Mouse (Mus musculus): Measurements from ENCODE around the gene Itgb5. TPM values are rescaled to one million over a fixed set of nuclear protein-coding genes. Genes with fewer than 3 reads are reported as not detected.

The Itgb5 gene
- polyA plus RNA-seq, 1 experiment from 2014 or later: 42.4 TPM

GRCm38 (mm10) chr16:33885671-33886328, 56.3 kb downstream of the Itgb5 start:
- Histone ChIP-seq H3K9ac (ENCODE audit: low read depth, low read length) (no peak overlapping the region), H3K27me3 (ENCODE audit: control insufficient read depth, insufficient read depth, low read length) (no peaks in the 10 kb centered on the region), H3K27ac (ENCODE audit: low read depth, low read length) (no peak overlapping the region), H3K4me3 (ENCODE audit: low read depth, low read length) (no peak overlapping the region), H3K36me3 (ENCODE audit: control insufficient read depth, insufficient read depth, low read length) (no peaks in the 10 kb centered on the region), H3K4me1 (ENCODE audit: control insufficient read depth, insufficient read depth, low read length) (peaks cover 38% of the 10 kb centered on the region), H3K4me2 (no peak overlapping the region), H3K9me3 (replicated peaks; ENCODE audit: control insufficient read depth, low read length) (no peaks in the 10 kb centered on the region)
- 89% methylated on average over 14 of the region's 14 CpGs for WGBS (ENCODE audit: insufficient replicate concordance)
- no peak for ATAC-seq (replicated peaks; ENCODE audit: insufficient number of reproducible peaks, low FRiP score, low TSS enrichment)

DNA sequence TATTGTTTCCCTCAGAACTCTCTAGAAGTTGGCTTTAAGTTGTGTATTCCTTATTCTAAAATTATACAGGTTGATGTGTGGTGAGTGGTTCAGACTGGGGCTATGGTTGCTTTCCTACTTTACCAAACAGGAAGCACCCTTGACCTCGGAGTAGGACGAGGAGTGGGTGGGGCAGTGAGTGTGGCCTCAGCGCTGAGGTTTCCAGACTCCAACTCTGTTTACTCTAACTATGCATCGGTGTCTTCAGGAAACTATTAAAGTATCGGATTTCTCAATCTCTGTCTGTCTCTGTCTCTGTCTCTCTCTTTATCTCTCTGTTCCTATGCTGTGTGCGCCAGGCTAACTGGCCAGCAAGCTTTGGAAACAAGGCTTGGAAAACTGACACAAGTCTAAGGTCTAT, 57.2 kb downstream of the Itgb5 start:
- Histone ChIP-seq H3K27me3 (ENCODE audit: control insufficient read depth, insufficient read depth, low read length) (no peaks in the 10 kb centered on the region), H3K9me3 (replicated peaks; ENCODE audit: control insufficient read depth, low read length) (no peaks in the 10 kb centered on the region), H3K4me3 (ENCODE audit: low read depth, low read length) (no peak overlapping the region), H3K9ac (ENCODE audit: low read depth, low read length) (no peak overlapping the region; the same call in 1 of the 2 replicates), H3K4me2 (no peak overlapping the region), H3K27ac (ENCODE audit: low read depth, low read length) (no peak overlapping the region), H3K4me1 (ENCODE audit: control insufficient read depth, insufficient read depth, low read length) (peaks cover 45% of the 10 kb centered on the region), H3K36me3 (ENCODE audit: control insufficient read depth, insufficient read depth, low read length) (no peaks in the 10 kb centered on the region)
- no peak for ATAC-seq (replicated peaks; ENCODE audit: insufficient number of reproducible peaks, low FRiP score, low TSS enrichment)
- 32% methylated on average over 6 of the region's 6 CpGs for WGBS (ENCODE audit: insufficient replicate concordance)

DNA sequence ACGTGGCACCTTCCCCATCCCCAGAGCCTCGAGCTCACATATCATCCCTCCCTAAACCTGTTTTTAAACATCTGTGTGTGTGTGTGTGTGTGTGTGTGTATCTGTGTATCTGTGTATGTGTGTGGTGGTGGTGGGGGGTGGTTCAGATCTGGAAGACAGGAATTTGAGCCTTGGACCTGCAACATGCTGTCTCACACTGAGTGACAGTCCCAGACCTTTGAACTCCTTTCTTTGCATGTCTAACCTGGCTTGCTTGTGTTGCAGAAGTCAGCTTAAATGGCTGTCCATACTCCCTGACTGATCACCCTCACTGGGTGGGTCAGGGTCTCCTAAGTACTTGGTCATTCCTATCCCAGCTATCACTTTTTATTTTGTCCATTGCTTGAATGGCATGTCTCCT, 58.5 kb downstream of the Itgb5 start:
- 84% methylated on average over 2 of the region's 2 CpGs for WGBS (ENCODE audit: insufficient replicate concordance)
- Histone ChIP-seq H3K4me3 (ENCODE audit: low read depth, low read length) (no peak overlapping the region), H3K36me3 (ENCODE audit: control insufficient read depth, insufficient read depth, low read length) (no peaks in the 10 kb centered on the region), H3K4me1 (ENCODE audit: control insufficient read depth, insufficient read depth, low read length) (peaks cover 43% of the 10 kb centered on the region), H3K27me3 (ENCODE audit: control insufficient read depth, insufficient read depth, low read length) (no peaks in the 10 kb centered on the region), H3K9me3 (replicated peaks; ENCODE audit: control insufficient read depth, low read length) (no peaks in the 10 kb centered on the region), H3K4me2 (no peak overlapping the region), H3K27ac (ENCODE audit: low read depth, low read length) (no peak overlapping the region), H3K9ac (ENCODE audit: low read depth, low read length) (no peak overlapping the region)
- no peak for ATAC-seq (replicated peaks; ENCODE audit: insufficient number of reproducible peaks, low FRiP score, low TSS enrichment)

GRCm38 (mm10) chr16:33889000-33889607, 59.6 kb downstream of the Itgb5 start:
- Histone ChIP-seq H3K9ac (ENCODE audit: low read depth, low read length) (no peak overlapping the region), H3K36me3 (ENCODE audit: control insufficient read depth, insufficient read depth, low read length) (no peaks in the 10 kb centered on the region), H3K4me3 (ENCODE audit: low read depth, low read length) (no peak overlapping the region), H3K27me3 (ENCODE audit: control insufficient read depth, insufficient read depth, low read length) (no peaks in the 10 kb centered on the region), H3K9me3 (replicated peaks; ENCODE audit: control insufficient read depth, low read length) (no peaks in the 10 kb centered on the region), H3K4me2 (no peak overlapping the region), H3K27ac (ENCODE audit: low read depth, low read length) (no peak overlapping the region), H3K4me1 (ENCODE audit: control insufficient read depth, insufficient read depth, low read length) (peaks cover 36% of the 10 kb centered on the region)
- no peak for ATAC-seq (replicated peaks; ENCODE audit: insufficient number of reproducible peaks, low FRiP score, low TSS enrichment)
- WGBS (ENCODE audit: insufficient replicate concordance): 68% methylated on average over 13 of the region's 13 CpGs

- Histone ChIP-seq H3K9ac (ENCODE audit: low read depth, low read length) (no peak overlapping the region), H3K27me3 (ENCODE audit: control insufficient read depth, insufficient read depth, low read length) (no peaks in the 10 kb centered on the region), H3K36me3 (ENCODE audit: control insufficient read depth, insufficient read depth, low read length) (no peaks in the 10 kb centered on the region), H3K4me2 (peak overlapping the region; percentile 43; the same call in 1 of the 2 replicates), H3K4me3 (ENCODE audit: low read depth, low read length) (no peak overlapping the region), H3K4me1 (ENCODE audit: control insufficient read depth, insufficient read depth, low read length) (peaks cover 29% of the 10 kb centered on the region), H3K9me3 (replicated peaks; ENCODE audit: control insufficient read depth, low read length) (no peaks in the 10 kb centered on the region), H3K27ac (ENCODE audit: low read depth, low read length) (peak overlapping the region; percentile 77)
- no peak for ATAC-seq (replicated peaks; ENCODE audit: insufficient number of reproducible peaks, low FRiP score, low TSS enrichment)
- 74% methylated on average over 8 of the region's 8 CpGs for WGBS (ENCODE audit: insufficient replicate concordance)
These were observed 61.6 kb downstream of the Itgb5 start for GRCm38 (mm10) chr16:33891099-33891498.

DNA sequence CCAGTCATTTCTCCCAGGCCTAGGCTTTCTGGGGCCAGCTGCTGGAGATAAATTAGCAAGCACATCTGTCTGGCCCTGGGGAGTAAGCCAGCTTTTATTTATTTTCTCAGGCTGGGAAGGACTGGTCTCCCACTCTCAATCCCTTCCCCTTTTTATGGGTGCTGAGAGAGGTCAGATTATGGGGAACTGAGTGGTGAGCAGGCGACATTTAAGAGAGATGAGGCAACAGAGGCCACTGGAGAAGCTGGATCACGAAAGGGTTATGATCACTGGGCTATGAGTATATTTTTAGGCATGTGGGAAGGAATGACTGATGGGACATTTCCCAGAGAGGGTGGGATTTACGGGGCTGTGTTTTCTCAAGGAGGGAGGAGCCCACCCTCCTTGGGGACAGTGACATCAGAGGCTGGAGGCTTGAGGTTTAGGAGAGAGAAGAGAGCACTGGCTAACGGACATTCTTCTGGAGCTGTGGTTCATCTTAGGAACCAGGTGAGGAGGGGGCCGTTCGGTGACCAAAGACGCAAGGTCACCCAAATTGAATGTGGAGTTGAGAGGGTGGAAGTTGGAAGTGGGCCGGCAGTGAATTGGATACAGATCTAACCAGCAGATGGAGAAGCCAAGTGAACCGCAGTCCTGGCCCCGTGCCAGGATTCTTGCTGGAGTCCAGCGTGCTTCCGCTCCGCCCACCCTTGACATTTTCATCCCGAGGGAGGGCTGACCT, 62.3 kb downstream of the Itgb5 start:
- no peaks in the 10 kb centered on the region for H3K27me3 ChIP-seq (ENCODE audit: control insufficient read depth, insufficient read depth, low read length)
- peak; percentile 44 for ATAC-seq (replicated peaks; ENCODE audit: insufficient number of reproducible peaks, low FRiP score, low TSS enrichment)
- 23% methylated on average over 14 of the region's 14 CpGs for WGBS (ENCODE audit: insufficient replicate concordance)
- no peaks in the 10 kb centered on the region for H3K9me3 ChIP-seq (replicated peaks; ENCODE audit: control insufficient read depth, low read length)
- H3K4me1 ChIP-seq (ENCODE audit: control insufficient read depth, insufficient read depth, low read length): peaks cover 28% of the 10 kb centered on the region
- H3K4me2 ChIP-seq: peak overlapping the region; percentile 43
- peak overlapping the region; percentile 11 for H3K4me3 ChIP-seq (ENCODE audit: low read depth, low read length)
- no peaks in the 10 kb centered on the region for H3K36me3 ChIP-seq (ENCODE audit: control insufficient read depth, insufficient read depth, low read length)
- no peak overlapping the region for H3K9ac ChIP-seq (ENCODE audit: low read depth, low read length)
- peak overlapping the region; percentile 77 for H3K27ac ChIP-seq (ENCODE audit: low read depth, low read length)

GRCm38 (mm10) chr16:33892539-33892938, 63.1 kb downstream of the Itgb5 start:
- no peaks in the 10 kb centered on the region for H3K36me3 ChIP-seq (ENCODE audit: control insufficient read depth, insufficient read depth, low read length)
- peak overlapping the region; percentile 11; the same call in 1 of the 2 replicates for H3K4me3 ChIP-seq (ENCODE audit: low read depth, low read length)
- H3K27me3 ChIP-seq (ENCODE audit: control insufficient read depth, insufficient read depth, low read length): no peaks in the 10 kb centered on the region
- peaks cover 26% of the 10 kb centered on the region for H3K4me1 ChIP-seq (ENCODE audit: control insufficient read depth, insufficient read depth, low read length)
- peak overlapping the region; percentile 43; the same call in 1 of the 2 replicates for H3K4me2 ChIP-seq
- H3K27ac ChIP-seq (ENCODE audit: low read depth, low read length): no peak overlapping the region; the same call in 1 of the 2 replicates
- H3K9ac ChIP-seq (ENCODE audit: low read depth, low read length): no peak overlapping the region
- no peak for ATAC-seq (replicated peaks; ENCODE audit: insufficient number of reproducible peaks, low FRiP score, low TSS enrichment)
- WGBS (ENCODE audit: insufficient replicate concordance): 25% methylated on average over 6 of the region's 6 CpGs
- no peaks in the 10 kb centered on the region for H3K9me3 ChIP-seq (replicated peaks; ENCODE audit: control insufficient read depth, low read length)

DNA sequence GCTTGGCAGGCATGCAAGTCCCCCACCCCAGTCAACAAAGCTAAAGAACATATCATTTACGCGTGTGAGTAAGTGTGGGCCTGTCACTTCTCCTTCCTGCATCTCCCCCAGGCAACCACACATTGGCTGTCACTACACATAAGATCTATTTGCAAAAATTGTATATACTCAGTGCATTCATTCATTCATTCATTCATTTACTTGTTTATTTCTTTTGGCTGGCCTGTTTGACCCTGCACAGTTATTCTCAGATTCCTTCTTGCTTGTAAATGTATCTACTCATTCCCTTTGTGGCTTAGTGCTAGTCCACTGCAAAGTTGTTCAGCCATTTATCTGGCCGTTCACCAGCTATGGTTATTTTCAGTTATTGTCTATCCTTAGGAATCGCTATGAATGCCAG, 64.3 kb downstream of the Itgb5 start:
- ATAC-seq (replicated peaks; ENCODE audit: insufficient number of reproducible peaks, low FRiP score, low TSS enrichment): no peak
- no peaks in the 10 kb centered on the region for H3K27me3 ChIP-seq (ENCODE audit: control insufficient read depth, insufficient read depth, low read length)
- 83% methylated on average over 4 of the region's 4 CpGs for WGBS (ENCODE audit: insufficient replicate concordance)
- no peak overlapping the region for H3K4me2 ChIP-seq
- peaks cover 33% of the 10 kb centered on the region for H3K4me1 ChIP-seq (ENCODE audit: control insufficient read depth, insufficient read depth, low read length)
- no peak overlapping the region for H3K4me3 ChIP-seq (ENCODE audit: low read depth, low read length)
- no peaks in the 10 kb centered on the region for H3K9me3 ChIP-seq (replicated peaks; ENCODE audit: control insufficient read depth, low read length)
- H3K27ac ChIP-seq (ENCODE audit: low read depth, low read length): no peak overlapping the region
- H3K9ac ChIP-seq (ENCODE audit: low read depth, low read length): no peak overlapping the region
- no peaks in the 10 kb centered on the region for H3K36me3 ChIP-seq (ENCODE audit: control insufficient read depth, insufficient read depth, low read length)

Data from heart, embryonic 11.5 days (tissue).